Mouse (Mus musculus): ENCODE measurements around the gene Cep295nl. TPM values are rescaled to one million over a fixed set of nuclear protein-coding genes. Genes with fewer than 3 reads are reported as not detected.

Cep295nl gene
- total RNA-seq (2023; ENCODE audit: inconsistent age): 0.27 to 0.58 TPM in 2 of 4 replicates, not detected in the others

GRCm38 (mm10) chr11:118342400-118342981 is at the start of gene Cep295nl:
Gene Cep295nl (minus strand): TSS chr11:118342500.

DNA sequence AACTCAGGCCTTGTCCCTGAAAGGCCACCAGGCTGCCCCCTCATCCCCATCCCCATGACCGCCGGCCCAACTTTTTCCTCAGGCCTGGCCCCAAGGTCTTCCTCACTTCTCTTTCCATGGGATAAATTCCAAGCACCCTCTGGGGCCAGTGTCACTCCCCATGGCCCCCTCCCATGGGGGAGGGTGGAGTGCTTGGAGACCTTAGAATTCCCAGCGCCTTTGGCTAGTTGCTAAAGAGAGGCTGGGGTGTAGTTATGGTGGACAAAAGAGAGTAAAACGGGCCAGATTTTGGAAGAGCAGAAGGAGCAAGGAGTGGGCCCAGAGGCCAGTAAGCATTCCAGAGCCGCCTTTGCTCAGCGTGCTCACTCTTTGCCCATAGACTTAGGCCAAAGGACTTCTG is 13.3 kb upstream of the Cep295nl start, which contains the start of gene Timp2:
TSS of gene Timp2 (minus strand) at position 101 of the 400 bp plus-strand sequence.

GRCm38 (mm10) chr11:118289999-118290889 is 52.1 kb downstream of the Cep295nl start, which contains the start of gene Usp36:
Gene Usp36 (minus strand): TSS chr11:118290244.

Other genes starting within 250 kb of the Cep295nl start
- gene Dnah17, start 211.9 kb downstream of the Cep295nl start, total RNA-seq (2023; ENCODE audit: inconsistent age): 0.93 to 1.2 TPM (median 1.1 TPM) in 4 replicates
- gene Cyth1, start 93.9 kb downstream of the Cep295nl start, total RNA-seq (2023; ENCODE audit: inconsistent age): 242 to 279 TPM (median 261 TPM) in 4 replicates
- gene Usp36, start 52.3 kb downstream of the Cep295nl start, total RNA-seq (2023; ENCODE audit: inconsistent age): 50.4 to 58.2 TPM (median 54.8 TPM) in 4 replicates
- gene Timp2, start 13.2 kb upstream of the Cep295nl start, total RNA-seq (2023; ENCODE audit: inconsistent age): 2.0 to 4.6 TPM (median 3.7 TPM) in 4 replicates
- 15.0 to 25.1 TPM (median 17.9 TPM) in 4 replicates for gene Lgals3bp, start 59.6 kb upstream of the Cep295nl start, total RNA-seq (2023; ENCODE audit: inconsistent age)
- 42.5 to 45.8 TPM (median 43.3 TPM) in 4 replicates for gene Cant1, start 76.6 kb upstream of the Cep295nl start, total RNA-seq (2023; ENCODE audit: inconsistent age)
- not detected in 4 replicates for gene C1qtnf1, start 85.7 kb upstream of the Cep295nl start, total RNA-seq (2023; ENCODE audit: inconsistent age)
- gene Engase, start 134.3 kb upstream of the Cep295nl start, total RNA-seq (2023; ENCODE audit: inconsistent age): 5.1 to 8.3 TPM (median 6.2 TPM) in 4 replicates